Mouse (Mus musculus) retina, embryonic 14.5 days (tissue): ENCODE results near the gene Gpa33.

Experiments used
- DNase-seq: peaks from one replicate; pipeline ENCODE4 v3.0.0-alpha.2; 2015; ENCODE audit warnings: low spot score

The Gpa33 gene

DNA sequence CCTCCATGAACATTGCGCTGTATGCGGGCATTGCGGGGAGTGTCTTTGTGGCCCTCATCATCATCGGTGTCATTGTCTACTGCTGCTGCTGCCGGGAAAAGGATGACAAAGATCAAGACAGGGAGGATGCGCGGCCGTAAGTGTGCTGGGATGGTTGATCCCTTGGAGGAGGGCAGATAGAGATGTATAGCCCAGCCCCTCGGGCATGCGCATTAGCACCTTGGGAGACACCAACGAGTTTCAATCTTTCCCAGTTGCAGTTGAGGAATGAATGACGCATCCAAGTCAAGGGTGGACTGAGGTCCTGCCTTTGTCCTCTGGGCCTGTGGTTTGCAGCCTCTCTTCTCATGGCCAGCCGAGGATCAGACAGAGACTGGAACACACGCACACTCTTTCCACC lies 34.5 kb downstream of the Gpa33 start:
- no peak for DNase-seq

GRCm38 (mm10) chr1:166165159-166165558 lies 35.1 kb downstream of the Gpa33 start:
- DNase-seq, result no peak

- no peak for DNase-seq
Observed at GRCm38 (mm10) chr1:166167405-166167804, 37.4 kb downstream of the Gpa33 start.

DNA sequence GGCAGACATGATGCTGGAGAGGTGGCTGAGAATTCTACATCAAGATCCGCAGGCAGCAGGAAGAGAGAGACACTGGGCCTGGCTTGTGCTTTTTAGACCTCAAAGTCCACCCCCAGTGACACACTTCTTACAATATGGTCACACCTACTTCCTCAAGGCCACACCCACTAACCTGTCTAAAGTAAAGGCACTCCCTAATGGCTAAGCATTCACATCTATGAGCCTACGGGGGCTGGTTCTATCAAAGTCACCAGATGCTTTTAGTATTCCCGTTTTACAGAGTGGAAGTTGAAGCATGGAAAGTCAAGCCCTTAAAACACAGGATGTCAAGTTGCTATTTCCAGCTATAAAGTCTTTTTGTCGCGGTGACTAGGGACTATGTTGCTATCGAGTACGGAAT lies 38.0 kb downstream of the Gpa33 start:
- no peak for DNase-seq

DNA sequence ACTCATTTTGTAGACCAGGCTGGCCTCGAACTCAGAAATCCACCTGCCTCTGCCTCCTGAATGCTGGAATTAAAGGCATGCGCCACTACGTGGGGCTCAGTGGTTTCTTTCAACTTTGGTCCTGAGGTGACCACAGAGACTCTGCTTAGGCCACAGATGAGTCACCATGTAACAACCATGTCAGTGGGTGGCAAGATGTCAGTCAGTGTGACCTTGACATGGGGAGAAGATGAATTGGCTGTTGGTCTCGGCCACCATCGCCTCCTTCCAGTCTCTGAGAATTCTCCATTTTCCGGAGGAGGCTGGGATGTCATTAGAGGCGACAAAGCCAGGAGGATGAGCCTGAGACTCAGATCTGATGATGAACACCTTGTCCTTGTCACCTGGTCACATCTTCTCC lies 39.7 kb downstream of the Gpa33 start:
- DNase-seq, result no peak

GRCm38 (mm10) chr1:166170852-166171251 lies 40.8 kb downstream of the Gpa33 start:
- no peak for DNase-seq

DNA sequence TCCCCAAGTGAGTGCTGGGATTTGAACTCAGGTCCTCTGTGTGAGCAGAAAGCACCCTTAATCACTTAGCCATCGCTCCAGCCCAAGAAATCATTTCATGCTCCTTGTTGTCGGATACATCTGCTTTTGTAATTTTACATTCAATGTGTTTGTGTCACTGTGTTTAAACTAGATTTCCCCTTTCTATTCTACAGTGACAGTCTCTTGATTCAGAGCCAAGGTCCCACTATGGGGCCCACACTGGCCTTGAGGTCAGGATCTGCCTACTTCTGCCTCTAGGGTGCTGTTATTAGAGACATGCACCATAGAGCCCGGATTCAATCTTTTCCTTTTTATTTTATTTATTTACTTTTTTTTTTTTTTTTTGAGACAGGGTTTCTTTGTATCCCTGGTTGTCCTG lies 43.0 kb downstream of the Gpa33 start:
- DNase-seq, result no peak

DNA sequence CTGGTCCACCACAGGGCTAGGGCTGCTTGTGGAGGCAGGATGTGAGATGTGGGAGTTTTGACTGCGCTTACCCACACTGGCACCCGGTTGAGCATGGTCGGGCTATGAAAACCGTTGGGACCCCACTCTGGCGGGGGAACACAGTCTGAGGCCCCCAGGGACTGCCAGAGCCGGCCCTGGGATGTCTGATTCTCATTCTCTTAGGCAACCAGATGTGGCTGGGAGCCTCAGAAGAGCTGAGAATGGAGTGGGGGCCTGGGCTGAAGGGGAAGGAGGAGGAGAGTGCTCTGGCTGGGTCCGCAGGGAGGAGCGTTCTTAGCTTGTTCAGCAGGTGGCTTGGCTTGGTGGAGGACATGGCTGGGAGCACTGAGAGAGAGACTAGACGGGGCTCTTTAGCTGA lies 43.6 kb downstream of the Gpa33 start:
- no peak for DNase-seq

DNA sequence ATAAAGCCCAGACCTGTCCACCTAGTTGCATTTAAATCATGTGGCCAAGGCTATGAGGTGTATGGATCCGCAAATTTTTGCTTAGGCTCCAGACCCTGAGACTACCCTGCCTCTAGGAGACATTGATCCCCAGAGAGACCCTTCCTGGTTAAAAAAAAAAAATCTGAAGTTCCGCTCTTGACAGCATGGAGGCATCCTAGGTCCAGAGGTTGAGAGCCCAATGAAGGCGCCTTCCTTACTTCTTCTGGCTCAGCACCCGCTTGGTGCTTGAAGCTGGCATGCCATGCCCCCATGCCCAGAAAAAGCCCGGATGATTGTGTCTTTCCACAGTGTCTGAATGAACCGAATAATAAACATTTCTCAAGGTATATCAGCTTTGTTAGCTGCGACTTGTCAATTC lies 51.5 kb downstream of the Gpa33 start:
- no peak for DNase-seq

DNA sequence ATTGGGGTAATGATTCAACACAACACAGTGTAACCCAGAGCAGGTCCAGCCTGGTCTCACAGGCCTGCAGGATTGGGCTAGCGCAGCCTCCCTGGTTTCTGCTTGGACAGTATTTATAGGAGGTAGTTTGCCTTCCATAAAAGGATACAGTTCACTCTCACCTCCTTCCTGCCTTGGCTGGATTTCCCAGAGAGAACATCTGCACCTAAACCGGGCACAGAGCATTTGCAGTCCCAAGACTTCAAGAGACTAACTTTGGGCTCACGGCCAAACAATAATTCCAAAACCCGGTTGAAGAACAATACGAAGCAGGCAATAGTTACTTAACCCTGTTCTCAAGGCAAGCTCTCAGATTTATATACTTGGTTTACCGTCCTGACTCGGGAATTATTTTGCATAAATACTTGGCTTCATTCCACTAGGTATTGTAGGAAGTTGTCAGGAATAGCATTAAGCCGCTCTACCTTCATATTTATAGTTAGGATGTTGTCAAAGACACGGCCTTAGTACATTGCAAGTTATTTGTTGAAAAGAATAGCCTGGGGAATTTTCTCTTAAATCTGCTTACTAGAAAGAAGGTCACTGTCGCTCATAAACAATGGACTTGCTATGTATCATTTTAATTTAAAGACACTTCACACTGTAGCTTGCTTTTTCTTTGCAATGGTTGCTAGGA lies 53.1 kb downstream of the Gpa33 start:
- DNase-seq, result no peak

DNA sequence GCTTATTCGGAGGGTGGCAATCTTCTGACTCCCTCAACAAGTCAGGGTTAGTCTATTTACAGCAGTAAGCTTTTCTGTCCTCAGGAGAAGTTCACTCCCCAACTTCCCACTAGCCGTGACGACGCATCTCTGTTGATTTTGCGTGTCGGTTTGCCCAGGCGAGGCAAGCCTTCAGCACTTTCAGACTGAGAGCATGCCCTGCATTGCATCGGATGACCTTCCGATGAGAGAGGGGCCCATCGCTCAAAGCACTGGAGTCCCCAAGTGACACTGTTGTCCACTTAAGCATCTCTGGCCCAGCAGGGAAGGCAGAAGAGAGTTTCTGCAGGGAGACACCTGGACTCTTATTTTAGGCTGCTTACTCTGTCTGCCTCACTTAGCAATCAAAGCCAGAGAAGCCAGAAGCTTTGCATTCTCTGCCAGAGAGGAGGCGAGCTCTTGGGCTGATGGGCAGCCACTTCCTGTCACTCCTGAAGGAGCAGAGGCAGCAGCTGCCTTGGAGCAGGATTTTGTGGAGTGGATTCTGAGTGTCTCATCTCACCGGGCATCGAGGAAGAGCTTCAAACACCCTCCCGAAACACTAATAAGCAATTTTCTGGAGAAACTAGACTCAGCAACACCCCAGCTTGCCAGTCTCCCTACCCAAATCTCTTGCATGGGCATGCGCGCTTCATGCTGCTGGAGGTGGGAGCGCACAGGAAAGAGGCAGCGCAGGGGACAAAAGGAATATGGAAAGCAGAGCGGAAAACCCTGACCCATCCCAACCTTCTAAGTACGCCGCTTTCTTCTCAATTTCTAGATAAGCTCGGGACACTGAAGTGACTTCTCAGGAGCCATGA lies 54.6 kb downstream of the Gpa33 start:
- no peak for DNase-seq

DNA sequence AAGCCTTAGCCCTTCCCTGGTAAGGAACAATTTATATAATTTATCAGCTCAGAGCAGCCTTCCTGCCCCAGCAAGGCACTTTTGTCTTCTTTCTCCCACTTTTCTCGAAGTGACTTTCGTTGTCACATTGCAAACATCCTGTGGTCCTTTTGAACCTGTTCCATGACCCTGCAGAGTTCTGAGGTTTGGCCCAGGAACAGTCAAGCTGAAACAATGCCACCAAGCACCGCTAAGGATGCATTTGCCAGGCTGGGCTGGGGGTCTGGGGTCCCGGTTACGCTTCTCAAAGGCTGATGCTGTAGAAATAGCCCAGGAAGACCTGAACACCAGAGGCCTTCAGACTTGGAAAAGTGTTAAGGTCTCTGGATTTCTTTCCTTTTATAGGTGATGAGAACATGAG lies 55.3 kb downstream of the Gpa33 start:
- DNase-seq, result no peak

DNA sequence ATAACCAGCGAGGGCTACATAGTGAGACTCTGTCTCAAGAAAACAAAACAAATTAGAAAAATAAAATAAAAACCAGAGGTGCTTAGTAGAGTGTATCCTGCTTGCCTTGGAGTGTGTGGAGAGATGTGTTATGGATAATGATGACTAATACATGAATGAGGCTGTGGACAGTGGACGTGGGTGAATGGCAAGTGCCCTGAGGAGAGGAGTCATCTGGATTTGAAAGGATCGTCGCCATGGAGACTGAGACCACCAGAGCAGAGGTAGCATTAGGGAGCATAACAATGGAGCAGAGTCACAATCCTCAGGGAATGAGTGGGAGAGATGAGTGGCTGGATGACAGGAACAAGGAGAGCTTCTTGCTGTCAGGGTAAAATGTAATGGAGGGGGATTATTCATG lies 59.8 kb downstream of the Gpa33 start:
- peak; percentile 37 for DNase-seq

GRCm38 (mm10) chr1:166204171-166204570 lies 74.1 kb downstream of the Gpa33 start:
- DNase-seq, result no peak

- DNase-seq, result no peak
Observed at GRCm38 (mm10) chr1:166205159-166205558, 75.1 kb downstream of the Gpa33 start.

DNA sequence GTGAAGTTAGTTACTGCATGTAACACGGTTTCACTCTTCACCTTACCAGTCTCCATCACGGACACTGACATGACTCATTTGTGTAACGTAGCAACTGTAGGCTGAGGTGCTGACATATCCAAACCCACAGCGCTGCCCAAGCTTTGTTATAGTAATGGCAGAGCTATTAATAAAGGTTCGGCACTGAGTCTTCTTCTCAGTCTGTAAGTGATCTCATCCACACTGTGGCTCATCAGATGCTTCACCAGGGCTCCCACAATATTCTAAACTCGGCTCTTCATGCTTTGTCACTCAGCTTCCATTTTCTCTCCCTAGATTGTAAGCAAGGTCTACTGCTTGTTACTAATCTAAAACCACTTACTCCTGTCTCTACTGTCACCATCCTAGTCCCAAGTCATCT lies 79.3 kb downstream of the Gpa33 start:
- no peak for DNase-seq

- DNase-seq, result peak; percentile 70
Observed at GRCm38 (mm10) chr1:166214181-166214580, 84.1 kb downstream of the Gpa33 start.
